Mouse (Mus musculus): ENCODE data around the gene Corin. TPM values are rescaled to one million over a fixed set of nuclear protein-coding genes. Genes with fewer than 3 reads are reported as not detected.
A peak's percentile ranks its signal among the peaks of the same experiment; 100 is the strongest.

Corin gene
- total and polyA plus RNA-seq, 2 experiments from 2014 or later: 36.8 to 102 TPM

GRCm38 (mm10) chr5:72401778-72402177, 102.5 kb downstream of the Corin start:
- no peak overlapping the region for H3K4me2 ChIP-seq (ENCODE audit: low read depth, low read length)
- H3K4me1 ChIP-seq (ENCODE audit: control insufficient read depth, insufficient read depth): peaks cover 13% of the 10 kb centered on the region; the same call in 1 of the 2 replicates
- ATAC-seq (ENCODE audit: insufficient read depth, low read depth) (no peak), DNase-seq (ENCODE audit: low spot score) (no peak)
- H3K9me3 ChIP-seq (replicated peaks; ENCODE audit: control insufficient read depth, low read length): no peaks in the 10 kb centered on the region
- 79% methylated on average over 10 of the region's 10 CpGs for WGBS
- H3K4me3 ChIP-seq (ENCODE audit: low read depth, low read length): no peak overlapping the region
- 0 out of 2 replicates have a peak, but pooled peaks cover 4% of the 10 kb centered on the region for H3K36me3 ChIP-seq (replicated peaks; ENCODE audit: control insufficient read depth, insufficient read depth, low read length)
- no peak overlapping the region for H3K9ac ChIP-seq (replicated peaks; ENCODE audit: low read depth, low read length)
- H3K27ac ChIP-seq (ENCODE audit: low read depth): no peak overlapping the region
- no peaks in the 10 kb centered on the region for H3K27me3 ChIP-seq (ENCODE audit: control insufficient read depth, insufficient read depth, low read length)
- TF ChIP-seq CTCF (IDR thresholded peaks at IDR 0.05; ENCODE audit: low read depth): no peak
- TF ChIP-seq EP300 (IDR thresholded peaks at IDR 0.05; ENCODE audit: low read depth): no peak

- Histone ChIP-seq H3K4me3 (ENCODE audit: low read depth, low read length) (no peak overlapping the region), H3K4me1 (ENCODE audit: control insufficient read depth, insufficient read depth) (peaks cover 13% of the 10 kb centered on the region; the same call in 1 of the 2 replicates), H3K9me3 (replicated peaks; ENCODE audit: control insufficient read depth, low read length) (no peaks in the 10 kb centered on the region), H3K27me3 (ENCODE audit: control insufficient read depth, insufficient read depth, low read length) (no peaks in the 10 kb centered on the region), H3K9ac (replicated peaks; ENCODE audit: low read depth, low read length) (no peak overlapping the region), H3K4me2 (ENCODE audit: low read depth, low read length) (no peak overlapping the region), H3K36me3 (replicated peaks; ENCODE audit: control insufficient read depth, insufficient read depth, low read length) (0 out of 2 replicates have a peak, but pooled peaks cover 4% of the 10 kb centered on the region), H3K27ac (ENCODE audit: low read depth) (no peak overlapping the region)
- DNase-seq (ENCODE audit: low spot score) (no peak), ATAC-seq (ENCODE audit: insufficient read depth, low read depth) (no peak)
- WGBS: 77% methylated on average over 3 of the region's 3 CpGs
- TF ChIP-seq EP300 (IDR thresholded peaks at IDR 0.05; ENCODE audit: low read depth) (no peak), CTCF (IDR thresholded peaks at IDR 0.05; ENCODE audit: low read depth) (no peak)
Observed at GRCm38 (mm10) chr5:72401251-72401650, 103.0 kb downstream of the Corin start.

- ATAC-seq (ENCODE audit: insufficient read depth, low read depth): peak; percentile 81
- no peak for TF ChIP-seq EP300 (IDR thresholded peaks at IDR 0.05; ENCODE audit: low read depth)
- no peak for TF ChIP-seq CTCF (IDR thresholded peaks at IDR 0.05; ENCODE audit: low read depth)
Observed at GRCm38 (mm10) chr5:72382148-72382547, 122.1 kb downstream of the Corin start.

DNA sequence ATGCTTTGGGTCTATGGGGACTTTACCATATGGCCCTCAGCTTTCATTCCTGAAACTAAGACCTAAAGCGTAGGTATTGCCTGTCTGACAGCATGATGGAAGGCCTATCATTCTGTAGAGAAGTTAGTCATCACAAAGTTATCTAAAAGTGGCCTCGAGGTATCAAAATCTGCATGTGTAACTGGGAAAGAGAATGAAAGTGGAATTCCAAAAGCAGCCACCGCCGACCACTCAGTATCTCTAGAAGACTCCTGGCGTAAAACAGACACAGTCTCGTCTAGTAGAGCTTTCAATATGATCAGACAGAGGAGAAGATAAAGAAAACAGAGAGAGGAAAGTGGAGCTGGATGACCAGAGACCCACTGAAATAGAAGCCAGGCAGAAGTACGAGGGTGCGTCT, 123.7 kb downstream of the Corin start:
- DNase-seq (ENCODE audit: low spot score) (no peak), ATAC-seq (ENCODE audit: insufficient read depth, low read depth) (no peak)
- Histone ChIP-seq H3K9me3 (replicated peaks; ENCODE audit: control insufficient read depth, low read length) (no peaks in the 10 kb centered on the region), H3K4me3 (ENCODE audit: low read depth, low read length) (no peak overlapping the region), H3K27me3 (ENCODE audit: control insufficient read depth, insufficient read depth, low read length) (no peaks in the 10 kb centered on the region), H3K4me2 (ENCODE audit: low read depth, low read length) (peak overlapping the region; percentile 20), H3K27ac (ENCODE audit: low read depth) (peak overlapping the region; percentile 32; the same call in 1 of the 2 replicates), H3K4me1 (ENCODE audit: control insufficient read depth, insufficient read depth) (peaks cover 13% of the 10 kb centered on the region), H3K9ac (replicated peaks; ENCODE audit: low read depth, low read length) (no peak overlapping the region; the same call in 1 of the 2 replicates), H3K36me3 (replicated peaks; ENCODE audit: control insufficient read depth, insufficient read depth, low read length) (no peaks in the 10 kb centered on the region)
- TF ChIP-seq EP300 (IDR thresholded peaks at IDR 0.05; ENCODE audit: low read depth) (no peak), CTCF (IDR thresholded peaks at IDR 0.05; ENCODE audit: low read depth) (no peak)
- WGBS: 25% methylated on average over 8 of the region's 8 CpGs

More at GRCm38 (mm10) chr5:72382148-72382547, 122.1 kb downstream of the Corin start:
- Histone ChIP-seq H3K4me2 (ENCODE audit: low read depth, low read length) (no peak overlapping the region), H3K4me1 (ENCODE audit: control insufficient read depth, insufficient read depth) (peaks cover 13% of the 10 kb centered on the region), H3K9me3 (replicated peaks; ENCODE audit: control insufficient read depth, low read length) (no peaks in the 10 kb centered on the region), H3K27me3 (ENCODE audit: control insufficient read depth, insufficient read depth, low read length) (no peaks in the 10 kb centered on the region), H3K36me3 (replicated peaks; ENCODE audit: control insufficient read depth, insufficient read depth, low read length) (no peaks in the 10 kb centered on the region), H3K4me3 (ENCODE audit: low read depth, low read length) (no peak overlapping the region), H3K27ac (ENCODE audit: low read depth) (no peak overlapping the region), H3K9ac (replicated peaks; ENCODE audit: low read depth, low read length) (no peak overlapping the region)
- 22% methylated on average over 1 of the region's 1 CpGs for WGBS
- peak; percentile 53 for DNase-seq (ENCODE audit: low spot score)

GRCm38 (mm10) chr5:72368004-72368403, 136.3 kb downstream of the Corin start:
- DNase-seq (ENCODE audit: low spot score) (no peak), ATAC-seq (ENCODE audit: insufficient read depth, low read depth) (no peak)
- H3K4me2 ChIP-seq (ENCODE audit: low read depth, low read length): no peak overlapping the region
- no peaks in the 10 kb centered on the region for H3K9me3 ChIP-seq (replicated peaks; ENCODE audit: control insufficient read depth, low read length)
- no peaks in the 10 kb centered on the region; the same call in 1 of the 2 replicates for H3K36me3 ChIP-seq (replicated peaks; ENCODE audit: control insufficient read depth, insufficient read depth, low read length)
- no peak overlapping the region for H3K27ac ChIP-seq (ENCODE audit: low read depth)
- no peaks in the 10 kb centered on the region for H3K27me3 ChIP-seq (ENCODE audit: control insufficient read depth, insufficient read depth, low read length)
- TF ChIP-seq CTCF (IDR thresholded peaks at IDR 0.05; ENCODE audit: low read depth) (no peak), EP300 (IDR thresholded peaks at IDR 0.05; ENCODE audit: low read depth) (no peak)
- WGBS: 90% methylated on average over 3 of the region's 3 CpGs
- H3K9ac ChIP-seq (replicated peaks; ENCODE audit: low read depth, low read length): no peak overlapping the region
- H3K4me1 ChIP-seq (ENCODE audit: control insufficient read depth, insufficient read depth): no peaks in the 10 kb centered on the region
- H3K4me3 ChIP-seq (ENCODE audit: low read depth, low read length): no peak overlapping the region

GRCm38 (mm10) chr5:72365801-72366200, 138.5 kb downstream of the Corin start:
- 63% methylated on average over 4 of the region's 4 CpGs for WGBS
- TF ChIP-seq CTCF (IDR thresholded peaks at IDR 0.05; ENCODE audit: low read depth) (no peak), EP300 (IDR thresholded peaks at IDR 0.05; ENCODE audit: low read depth) (no peak)

More at GRCm38 (mm10) chr5:72365801-72366200, 138.5 kb downstream of the Corin start:
- Histone ChIP-seq H3K4me3 (ENCODE audit: low read depth, low read length) (no peak overlapping the region), H3K9ac (replicated peaks; ENCODE audit: low read depth, low read length) (no peak overlapping the region), H3K27ac (ENCODE audit: low read depth) (no peak overlapping the region), H3K9me3 (replicated peaks; ENCODE audit: control insufficient read depth, low read length) (no peaks in the 10 kb centered on the region), H3K36me3 (replicated peaks; ENCODE audit: control insufficient read depth, insufficient read depth, low read length) (no peaks in the 10 kb centered on the region), H3K4me1 (ENCODE audit: control insufficient read depth, insufficient read depth) (no peaks in the 10 kb centered on the region), H3K27me3 (ENCODE audit: control insufficient read depth, insufficient read depth, low read length) (no peaks in the 10 kb centered on the region), H3K4me2 (ENCODE audit: low read depth, low read length) (no peak overlapping the region)
- ATAC-seq (ENCODE audit: insufficient read depth, low read depth) (no peak), DNase-seq (ENCODE audit: low spot score) (no peak)

Data from heart, postnatal 0 days (tissue).